Mouse (Mus musculus) spleen, embryonic (tissue): ENCODE results near the gene Polm.
"Not testable (repeated sequence)": the region's sequence is repeated elsewhere in the genome, so short reads cannot be mapped to it uniquely, and the experiment has no call there.

ENCODE experiments used
- CTCF ChIA-PET: fragments of 350-600 bp; sonication (Branson Sonifier 250); formaldehyde crosslinking; loops from one replicate; lab custom pipeline; 2022; lab: Charles Lee

Polm gene

DNA sequence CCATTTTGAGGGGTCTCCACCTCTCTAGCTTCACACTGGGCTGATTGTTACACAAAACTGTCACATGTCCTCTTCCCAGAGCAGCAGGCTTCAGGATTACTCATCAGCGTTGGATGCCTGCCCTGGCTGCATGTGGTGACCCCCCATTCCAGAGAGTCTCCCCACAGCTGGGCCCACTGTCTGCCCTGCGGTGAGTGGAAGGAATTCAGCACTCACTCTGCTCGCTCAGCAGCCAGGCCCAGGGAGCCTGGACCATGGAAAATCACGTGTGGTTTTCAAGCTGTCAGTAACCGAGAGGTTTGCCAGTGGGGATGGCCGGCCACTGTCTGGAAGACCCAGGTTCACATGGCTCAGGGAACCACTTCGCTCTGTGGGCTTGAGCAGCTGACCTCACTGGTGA lies 18.1 kb upstream of the Polm start:
- CTCF ChIA-PET: no interaction called here

DNA sequence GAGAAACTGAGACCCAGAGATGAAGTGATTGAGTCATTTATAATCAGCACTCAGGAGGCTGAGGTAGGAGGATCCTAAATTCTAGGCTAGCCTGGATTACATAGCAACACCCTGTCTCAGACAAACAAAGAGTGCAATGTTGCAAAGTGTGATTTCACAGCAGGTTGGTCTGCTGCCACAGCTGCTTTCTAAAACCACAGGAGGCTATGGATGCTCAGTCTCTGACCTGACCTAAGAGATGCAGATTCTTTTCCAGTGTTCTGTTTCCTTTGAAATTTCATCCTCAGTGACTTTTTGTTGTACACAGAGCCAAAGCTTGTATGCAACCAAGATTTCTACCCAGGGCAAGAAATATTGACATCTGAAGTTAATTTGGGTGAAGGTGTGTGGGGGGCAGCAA lies 17.7 kb upstream of the Polm start:
- CTCF ChIA-PET: no interaction called here

DNA sequence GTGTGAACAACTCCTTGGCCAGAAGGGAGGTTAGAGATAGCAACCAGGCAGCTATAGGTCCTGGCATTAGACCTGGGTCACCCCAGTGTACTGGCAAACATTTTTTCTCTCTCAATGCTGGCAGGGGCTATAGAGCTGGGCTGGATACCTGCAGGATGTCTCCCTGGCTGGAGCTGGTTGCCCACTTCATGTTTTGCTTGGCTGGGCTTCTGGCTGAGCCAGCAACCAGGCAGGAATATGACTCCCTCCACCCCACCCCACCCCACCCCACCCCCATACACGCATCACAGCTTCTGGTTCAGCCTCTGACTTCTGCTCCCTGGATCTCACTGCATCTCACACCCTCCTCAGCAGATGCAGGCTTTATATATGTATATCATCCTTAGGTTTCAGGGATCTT lies 14.5 kb upstream of the Polm start:
- CTCF ChIA-PET: no interaction called here

DNA sequence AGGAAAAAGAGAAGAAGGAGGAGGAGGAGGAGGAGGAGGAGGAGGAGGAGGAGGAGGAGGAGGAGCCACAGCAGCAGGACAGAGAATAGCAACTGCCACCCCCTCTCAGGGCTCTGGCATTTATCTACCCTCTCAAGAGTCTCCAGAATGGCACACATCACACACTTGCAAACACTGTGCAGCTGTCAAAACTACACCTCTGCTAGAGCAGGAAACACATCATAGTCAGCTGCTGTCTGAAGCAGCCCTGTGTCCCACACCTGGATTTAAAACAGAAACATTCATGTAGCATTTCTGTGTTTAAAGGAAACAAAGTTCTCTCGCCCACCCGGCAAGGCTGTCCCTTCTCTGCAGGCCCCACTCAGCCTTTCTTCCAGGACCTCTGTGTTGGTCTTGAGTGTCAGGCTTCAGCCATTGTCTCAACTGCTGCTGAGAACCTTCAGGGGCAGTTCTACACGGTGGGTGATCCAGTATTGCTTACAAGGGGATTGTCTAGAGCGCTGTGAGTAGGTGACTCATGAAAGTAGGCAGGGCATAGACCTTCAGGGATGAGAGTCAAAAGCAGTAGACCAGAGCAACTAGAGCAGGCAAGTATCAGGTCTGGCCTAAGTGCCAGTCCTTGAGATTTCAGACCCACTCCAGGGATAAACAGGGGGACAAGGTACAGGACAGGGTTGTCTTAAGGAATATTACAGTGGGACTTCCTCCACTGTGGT lies 13.4 kb upstream of the Polm start:
- CTCF ChIA-PET: no interaction called here

DNA sequence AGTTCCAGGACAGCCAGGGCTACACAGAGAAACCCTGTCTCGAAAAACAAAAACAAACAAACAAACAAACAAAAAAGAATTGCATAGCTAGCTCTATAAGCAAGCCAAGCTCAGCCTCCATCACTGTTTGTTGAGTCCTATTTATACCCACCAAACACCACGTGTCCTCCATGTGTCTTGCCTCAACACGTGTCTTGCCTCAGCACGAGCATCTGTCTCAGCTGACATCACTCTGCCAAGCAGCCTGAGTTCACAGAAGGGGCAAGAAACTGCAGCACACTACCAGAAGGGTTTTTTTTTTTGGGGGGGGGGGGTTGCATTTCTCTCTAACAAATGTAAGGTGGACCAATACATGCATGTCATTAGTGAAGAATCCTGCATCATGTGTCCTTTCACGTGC lies 12.6 kb upstream of the Polm start:
- CTCF ChIA-PET: no interaction called here

DNA sequence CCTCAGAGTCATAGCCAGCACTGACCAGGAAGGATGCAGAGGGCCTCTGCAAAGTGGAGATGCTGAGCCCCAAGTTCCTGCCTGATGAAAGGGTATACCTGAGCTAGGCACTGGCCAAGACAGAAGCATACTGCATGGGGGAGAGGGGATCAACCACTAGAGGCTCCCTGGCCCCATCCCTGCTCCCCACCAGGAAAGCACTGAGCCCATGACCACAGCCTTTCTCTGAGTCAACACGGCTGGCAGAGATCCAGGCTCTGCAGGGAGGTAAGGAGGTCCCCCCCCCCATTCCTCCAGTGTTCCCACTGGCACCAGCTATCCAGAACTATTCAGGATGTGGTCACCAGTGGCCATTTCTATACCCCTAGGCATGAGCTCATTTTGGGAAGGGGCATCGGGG lies 11.5 kb upstream of the Polm start:
- CTCF ChIA-PET: interaction anchor here (0.7 kb wide), 3 partner anchors 11 to 477 kb away, joined by 4 to 8 read pairs (median 7); no protein-coding TSS in a partner anchor

DNA sequence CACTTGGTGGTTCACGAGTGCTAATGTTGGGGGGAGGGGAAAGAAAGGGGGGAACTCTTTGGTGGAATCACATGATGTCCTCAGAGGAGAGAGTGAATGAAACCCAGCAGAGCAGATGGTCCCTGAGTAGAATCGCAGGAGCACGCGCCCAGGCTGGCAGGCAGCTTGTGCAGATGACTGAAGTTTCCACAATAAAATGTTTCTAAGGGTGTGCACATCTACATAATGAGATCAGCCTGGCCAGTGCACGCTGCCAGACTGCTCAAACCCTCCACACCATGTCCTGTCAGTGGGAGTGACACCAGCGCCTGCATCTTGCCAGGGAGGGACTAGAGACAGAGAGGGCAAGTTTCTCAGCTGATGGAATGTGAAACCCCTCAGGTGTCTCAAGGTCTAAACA lies 10.9 kb upstream of the Polm start:
- CTCF ChIA-PET: no interaction called here

DNA sequence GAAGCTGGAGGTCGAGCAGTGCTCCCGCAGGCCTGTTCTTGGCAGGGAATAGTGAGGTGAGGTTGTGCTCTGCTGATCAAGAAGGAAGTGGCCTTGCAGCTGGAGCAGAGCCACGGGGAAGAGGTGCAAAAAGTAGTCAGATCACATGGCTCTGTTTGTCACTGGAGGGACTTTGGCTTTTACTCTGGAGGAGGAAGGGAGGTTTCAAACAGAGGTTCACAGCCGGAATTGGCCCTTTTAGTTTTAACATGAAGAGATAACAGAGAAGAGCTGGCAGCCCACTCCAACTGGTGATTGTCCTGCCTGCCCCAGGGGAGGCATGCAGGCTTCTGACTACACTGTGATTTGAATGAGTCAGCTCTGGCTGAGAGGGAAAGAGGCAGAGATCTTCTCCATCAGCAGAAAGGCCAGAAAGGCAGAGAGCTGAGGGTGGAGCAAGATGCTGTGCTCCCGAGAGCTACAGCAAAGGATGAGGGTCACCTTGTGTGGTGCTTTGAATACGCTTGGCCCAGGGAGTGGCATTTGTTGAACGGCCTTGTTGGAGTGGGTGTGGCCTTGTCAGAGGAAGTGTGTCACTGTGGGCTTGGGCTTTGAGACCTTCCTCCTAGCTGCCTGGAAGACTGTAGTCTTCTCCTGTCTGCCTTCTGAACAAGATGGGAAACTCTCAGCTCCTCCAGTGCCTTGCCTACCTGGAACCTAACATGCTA lies 9.0 kb upstream of the Polm start:
- CTCF ChIA-PET: no interaction called here

DNA sequence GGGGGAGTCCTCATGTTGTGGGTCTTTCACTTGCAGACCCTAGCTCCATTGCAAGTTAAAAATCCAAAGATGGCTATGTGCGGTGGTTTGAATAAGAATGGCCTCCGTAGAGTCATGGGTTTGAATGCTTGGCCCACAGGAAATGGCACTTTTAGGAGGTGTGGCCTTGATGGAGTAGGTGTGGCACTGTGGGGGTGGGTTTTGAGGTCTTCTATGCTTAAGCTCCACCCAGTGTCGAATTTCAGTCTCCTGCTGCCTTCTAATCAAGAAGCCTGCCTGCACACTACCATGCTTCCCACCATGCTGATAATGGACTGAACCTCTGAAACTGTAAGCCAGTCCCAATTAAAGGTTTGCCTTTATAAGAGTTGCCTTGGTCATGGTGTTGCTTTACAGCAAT lies 5.3 kb upstream of the Polm start:
- CTCF ChIA-PET: no interaction called here

DNA sequence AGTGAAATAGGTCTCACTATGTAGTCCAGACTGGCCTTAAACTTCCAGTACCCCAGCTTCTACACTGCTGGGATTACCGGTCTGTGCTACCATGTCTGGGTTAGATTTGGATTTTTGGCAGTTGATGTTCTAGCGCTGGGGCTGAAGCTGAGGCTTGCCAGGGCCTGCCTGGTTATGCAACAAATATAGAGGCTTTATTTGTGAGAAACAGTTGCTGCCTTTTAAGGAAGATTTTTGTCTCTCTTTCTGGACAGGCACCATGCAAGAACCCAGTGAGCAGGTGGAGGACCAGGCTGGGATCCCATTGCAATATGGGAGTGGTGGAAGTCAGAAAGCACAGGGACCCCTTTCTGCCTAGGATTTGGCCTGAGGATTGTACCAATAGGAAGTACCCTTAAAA lies 3.9 kb upstream of the Polm start:
- CTCF ChIA-PET: interaction anchor here (0.7 kb wide), 1 partner anchor 33 kb away, joined by 4 read pairs; no protein-coding TSS in a partner anchor

DNA sequence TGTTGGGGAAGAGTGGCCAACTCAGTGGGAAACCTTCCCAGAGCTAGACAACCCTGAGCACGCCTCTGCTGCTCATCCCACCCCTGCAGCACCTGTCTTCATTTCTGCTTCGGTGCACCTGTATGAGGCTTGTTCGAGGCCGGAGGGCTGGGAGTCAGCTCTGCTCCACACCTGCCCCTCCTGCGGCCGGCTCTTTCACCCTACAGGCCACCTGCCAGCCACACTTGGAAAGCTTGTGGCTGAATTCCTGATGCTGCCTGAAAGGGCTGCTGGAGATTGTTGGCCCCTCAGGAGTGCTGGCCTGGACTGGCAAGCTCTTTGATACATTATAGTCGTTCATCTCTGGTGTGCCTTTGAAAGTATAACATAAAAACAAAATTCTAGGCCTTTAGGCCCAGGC lies 2.5 kb upstream of the Polm start:
- CTCF ChIA-PET: no interaction called here

DNA sequence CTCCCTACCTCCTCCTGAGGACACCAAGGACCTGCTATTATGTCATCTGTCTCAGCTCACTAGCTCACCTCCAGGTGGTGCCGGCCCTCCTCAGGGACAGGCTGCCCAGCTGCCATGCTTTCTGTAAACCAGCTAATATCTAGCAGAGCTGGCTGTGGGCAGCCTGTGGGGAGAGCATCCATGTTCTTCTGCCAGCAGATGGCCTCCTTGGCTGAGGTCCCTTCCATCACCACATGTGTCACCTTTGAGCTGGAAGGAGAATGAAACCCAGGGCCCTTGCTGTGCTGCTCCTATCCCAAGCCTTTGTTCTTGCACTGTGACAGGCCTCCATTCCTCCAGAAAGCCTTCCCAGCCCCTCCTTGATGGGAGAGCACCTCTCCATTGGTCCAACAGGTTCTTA lies 1.7 kb downstream of the Polm start:
- CTCF ChIA-PET: interaction anchor here (0.6 to 0.7 kb wide), 2 partner anchors 360 to 736 kb away, joined by 4 to 5 read pairs; no protein-coding TSS in a partner anchor

DNA sequence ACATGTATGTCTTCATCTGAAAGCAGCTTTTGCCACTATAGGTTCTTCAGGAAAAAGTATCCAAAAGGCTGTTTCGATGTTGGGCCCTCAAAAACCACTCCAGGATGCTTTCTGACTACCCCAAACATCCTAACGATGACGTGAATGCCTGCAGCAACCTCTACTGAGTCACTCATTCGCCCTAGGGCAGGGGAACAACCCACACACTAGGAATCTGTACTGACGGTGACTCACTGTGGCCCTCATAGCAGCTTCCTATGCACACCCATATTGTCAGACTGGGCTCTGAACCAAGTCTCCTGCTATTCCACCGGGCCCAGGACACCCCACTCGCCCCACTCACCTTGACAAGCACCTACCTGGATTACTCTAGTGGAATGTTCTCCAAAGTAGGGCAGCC lies 2.8 kb downstream of the Polm start:
- CTCF ChIA-PET: interaction anchor here (0.6 to 0.7 kb wide), 2 partner anchors 47 to 471 kb away, joined by 9 to 13 read pairs; no protein-coding TSS in a partner anchor

DNA sequence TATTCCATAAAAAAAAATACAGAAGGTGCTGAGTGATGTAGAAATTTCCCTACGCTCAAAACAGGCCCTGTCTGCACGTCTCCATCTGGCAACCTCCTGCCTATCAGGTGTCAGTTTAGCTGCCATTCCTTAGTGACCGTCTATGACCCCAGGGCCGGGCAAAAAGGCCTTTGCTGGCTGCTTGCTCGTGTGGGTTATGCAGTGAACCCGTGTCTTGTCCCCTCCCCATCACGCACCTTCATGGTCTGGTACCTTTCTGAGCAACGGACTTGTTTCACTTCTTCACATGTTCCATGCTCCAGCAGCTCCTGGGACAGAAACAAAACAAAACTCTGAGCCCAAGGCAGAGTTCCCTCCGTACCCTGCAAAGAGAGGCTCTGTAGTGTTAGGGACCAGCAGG lies 3.3 kb downstream of the Polm start:
- CTCF ChIA-PET: no interaction called here

DNA sequence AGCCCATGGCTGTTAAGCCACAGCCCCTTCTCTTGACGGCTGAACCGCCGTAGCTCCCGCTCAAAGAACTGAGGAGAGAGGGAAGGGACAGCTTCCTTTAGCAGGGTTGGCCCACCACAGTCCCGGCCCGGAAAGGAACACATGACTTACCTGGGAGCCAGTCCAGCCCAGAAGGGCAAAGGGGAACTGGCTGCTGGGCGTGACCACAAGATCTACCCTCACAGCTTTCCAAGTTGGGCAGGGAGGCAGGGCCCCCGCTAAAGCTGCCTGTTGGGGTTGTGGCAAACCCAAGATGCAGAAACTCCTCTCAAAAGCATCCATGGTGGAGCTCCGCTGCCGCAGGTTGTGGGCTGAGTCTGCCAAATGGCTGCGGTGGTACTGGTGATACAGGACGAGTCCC lies 8.5 kb downstream of the Polm start:
- CTCF ChIA-PET: interaction anchor here (0.5 kb wide), 1 partner anchor 39 kb away, joined by 3 read pairs; no protein-coding TSS in a partner anchor

DNA sequence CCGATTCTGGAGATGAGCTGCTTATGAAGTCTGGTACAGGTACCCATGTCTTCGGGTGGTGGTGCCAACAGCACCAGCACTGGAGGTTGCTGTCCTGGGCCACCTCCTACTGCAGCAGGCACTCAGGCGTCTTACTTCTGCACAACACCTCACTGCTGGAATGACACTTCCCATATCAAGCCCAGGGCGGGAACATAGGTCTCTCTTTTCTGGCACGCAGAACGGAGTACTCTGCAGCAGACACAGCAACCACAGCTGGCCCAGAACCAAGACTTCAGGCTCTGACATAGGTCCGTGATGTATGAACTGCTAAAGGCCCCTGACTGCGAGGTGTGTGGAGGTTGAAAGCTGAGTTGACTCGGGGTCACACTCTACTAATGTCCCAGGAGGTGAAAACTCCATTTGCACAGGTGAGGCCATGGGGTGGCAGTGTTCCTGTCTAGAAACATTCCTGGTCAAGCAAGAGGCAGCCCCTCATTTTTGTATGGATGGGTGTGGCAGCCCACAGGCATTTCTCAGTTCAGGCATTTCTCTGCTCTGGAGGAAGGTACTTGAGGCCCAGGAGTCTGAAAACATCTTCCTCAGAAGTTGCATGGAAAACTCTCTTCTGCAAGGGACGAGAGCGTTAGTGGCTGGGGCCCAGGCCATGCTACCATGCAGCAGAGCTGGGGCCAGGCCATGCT lies 9.2 kb downstream of the Polm start:
- CTCF ChIA-PET: interaction anchor here (0.5 kb wide), 1 partner anchor 38 kb away, joined by 3 read pairs; no protein-coding TSS in a partner anchor

DNA sequence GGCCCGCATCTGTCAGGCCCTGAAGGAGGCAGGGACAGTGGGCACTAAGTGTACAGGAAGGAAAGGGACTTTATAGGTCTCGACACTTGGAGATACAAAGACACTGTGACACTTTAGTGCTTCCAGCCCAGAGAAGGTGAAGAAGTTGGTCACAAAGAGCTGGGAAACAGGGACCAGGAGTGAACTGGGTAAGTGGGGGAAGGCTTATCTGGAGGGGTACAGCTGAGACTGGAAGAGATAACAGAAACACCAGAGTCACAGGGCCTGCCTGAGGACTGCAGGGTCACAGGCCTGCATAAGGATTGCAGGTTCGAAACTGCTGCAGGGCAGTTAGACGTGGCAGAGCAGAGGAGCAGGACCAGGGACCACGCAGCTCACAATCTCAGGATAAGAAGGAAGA lies 9.9 kb downstream of the Polm start:
- CTCF ChIA-PET: no interaction called here

DNA sequence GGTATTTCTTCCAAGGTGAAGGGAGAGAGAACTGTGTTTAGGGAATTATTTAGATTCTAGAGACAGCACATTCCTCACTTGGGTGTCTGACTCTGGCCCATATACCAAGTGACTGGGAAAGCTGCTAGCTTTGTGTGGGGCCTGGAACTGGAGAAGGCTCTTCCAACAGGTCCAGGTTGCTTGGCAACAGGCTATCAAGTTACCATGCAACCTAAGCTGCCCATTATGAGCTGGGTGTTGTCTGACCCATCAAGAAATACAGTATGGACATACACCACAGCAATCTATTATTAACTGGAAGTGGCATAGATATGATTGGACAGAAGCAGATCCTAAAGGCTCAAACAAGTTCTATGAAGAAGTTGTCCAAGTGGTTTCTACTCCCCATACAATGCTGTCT lies 12.4 kb downstream of the Polm start:
- CTCF ChIA-PET: no interaction called here

DNA sequence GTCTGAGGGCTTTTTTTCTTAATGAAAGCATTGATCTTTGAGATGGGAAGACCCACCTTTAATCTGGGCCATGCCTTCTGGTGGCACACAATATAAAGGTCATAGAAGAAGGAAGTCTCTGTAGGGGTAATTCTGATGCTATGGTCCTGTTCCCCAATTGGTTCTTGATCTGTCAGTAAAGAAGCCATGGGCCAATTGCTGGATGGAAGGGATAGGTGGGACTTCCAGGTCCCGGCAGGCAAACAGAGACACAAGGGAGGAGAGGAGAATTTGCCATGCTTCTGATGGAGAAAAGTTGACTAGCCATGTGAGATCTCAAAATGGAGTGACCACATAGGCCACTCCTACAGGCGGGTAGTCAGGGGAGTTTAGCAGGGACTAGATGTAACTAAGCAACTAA lies 18.6 kb downstream of the Polm start:
- CTCF ChIA-PET: no interaction called here

DNA sequence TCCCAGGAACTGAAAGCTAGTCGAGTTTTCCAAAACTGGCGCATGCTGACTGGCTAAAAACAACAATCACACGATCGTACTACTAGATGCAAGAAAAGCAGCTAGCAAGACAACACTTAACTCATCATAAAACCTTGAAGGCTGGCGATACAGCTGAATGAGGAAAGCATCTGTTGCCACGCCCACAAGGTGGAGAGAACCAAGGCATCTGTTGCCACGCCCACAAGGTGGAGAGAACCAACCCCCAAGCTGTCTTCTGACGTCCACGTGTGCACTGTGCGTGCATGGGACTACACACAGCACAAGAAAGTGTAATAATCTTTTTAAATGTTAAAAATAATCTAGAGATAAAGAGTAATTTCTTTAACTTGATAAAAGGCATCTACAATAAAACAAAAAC lies 24.4 kb downstream of the Polm start:
- CTCF ChIA-PET: no interaction called here

DNA sequence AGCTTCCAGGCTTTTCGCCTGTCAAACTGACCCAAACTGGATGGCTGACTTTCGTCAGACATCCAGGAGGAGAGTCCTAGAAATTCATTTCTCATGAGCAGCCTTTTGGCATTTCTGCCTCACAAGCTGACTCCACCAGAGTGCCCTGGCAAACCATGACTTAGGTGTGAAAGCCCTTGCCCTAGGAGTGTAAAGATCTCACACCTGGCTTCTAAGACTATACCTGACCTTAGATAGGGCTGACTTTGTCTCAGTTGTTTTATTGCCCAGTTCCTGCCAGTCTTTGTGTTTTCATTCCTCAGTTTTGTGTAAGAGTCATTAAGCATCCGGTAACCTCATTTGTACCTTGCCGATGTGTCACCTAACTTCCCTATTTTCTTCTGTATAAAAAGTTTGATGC lies 28.3 kb downstream of the Polm start:
- CTCF ChIA-PET: not testable (repeated sequence)

DNA sequence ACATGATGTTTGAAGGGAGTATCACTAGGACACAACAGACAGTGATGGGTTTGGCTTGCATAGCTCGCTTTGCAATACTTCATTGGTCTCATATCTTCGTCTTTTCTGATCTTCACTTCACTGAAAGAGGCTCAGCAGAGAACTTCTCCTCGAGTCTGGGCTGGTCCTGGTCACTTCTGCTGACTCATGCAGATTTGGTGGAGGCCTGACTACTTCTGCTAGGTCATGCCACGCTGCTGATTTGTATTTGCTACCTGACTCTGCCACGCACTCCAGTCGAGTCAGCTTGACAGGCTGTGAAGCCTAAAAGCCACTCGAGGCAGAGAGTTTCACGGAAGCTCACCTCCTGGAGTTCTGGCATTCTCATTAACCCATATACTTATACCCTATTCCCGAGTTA lies 29.9 kb downstream of the Polm start:
- CTCF ChIA-PET: no interaction called here

DNA sequence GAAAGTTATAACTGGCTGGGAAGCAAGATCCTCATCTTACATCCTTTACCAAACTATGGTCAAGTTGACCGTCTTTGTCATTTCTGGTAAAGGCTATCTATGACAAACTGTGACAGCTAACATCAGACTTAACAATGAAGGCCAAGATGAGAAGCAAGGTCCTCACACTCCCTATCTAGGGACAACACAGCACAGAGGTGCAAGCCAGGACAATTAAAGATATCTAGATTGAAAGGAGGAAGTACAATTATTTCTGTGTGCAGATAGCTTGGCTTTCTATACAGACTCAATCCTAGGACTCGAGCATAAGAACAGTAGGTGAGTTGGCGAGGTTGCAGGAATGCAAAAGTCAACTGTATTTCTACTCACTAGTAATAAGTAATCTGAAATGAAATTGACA lies 32.1 kb downstream of the Polm start:
- CTCF ChIA-PET: no interaction called here
